Mouse (Mus musculus): Measurements from ENCODE around the gene Fam240b.

Gene Fam240b

DNA sequence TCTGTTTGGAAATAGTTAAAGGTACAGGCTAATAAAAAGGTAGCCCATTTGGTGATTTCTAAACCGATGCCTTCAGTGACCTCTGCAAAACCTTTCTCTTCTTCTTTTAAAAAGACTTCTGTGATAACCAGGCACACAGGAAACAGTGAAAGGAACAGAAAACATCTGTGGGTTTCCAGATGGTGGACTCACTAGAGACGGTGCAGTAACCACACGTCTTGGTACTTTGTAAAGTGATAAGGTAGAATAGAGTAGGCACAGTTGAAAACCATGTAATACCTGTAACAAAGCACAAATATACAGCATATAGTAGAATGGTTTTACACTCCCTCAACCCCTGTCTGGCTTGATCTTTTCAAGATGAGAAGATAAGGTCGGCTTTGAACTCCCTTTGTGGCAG lies 57.0 kb downstream of the Fam240b start:
- no peak for DNase-seq (ENCODE audit: low read depth, low spot score)

DNA sequence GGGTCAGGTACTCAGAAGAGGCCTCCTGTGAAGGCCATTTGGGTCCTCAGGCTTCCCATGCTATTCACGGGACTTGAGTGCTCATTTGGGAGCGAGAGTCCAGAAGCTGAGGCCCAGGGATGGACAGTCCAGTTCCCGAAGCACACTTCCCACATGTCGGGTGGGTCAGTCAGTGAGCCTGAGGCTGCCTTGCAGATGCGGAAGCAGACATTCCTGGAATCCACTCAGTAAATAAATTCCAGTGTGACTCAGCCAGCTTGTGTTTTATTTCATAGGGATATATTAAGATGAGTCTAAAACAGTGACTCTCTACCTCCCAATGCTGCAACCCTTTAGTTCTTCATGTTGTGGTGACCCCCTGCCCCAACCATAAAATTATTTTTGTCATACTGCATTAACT lies 58.1 kb downstream of the Fam240b start:
- no peak for DNase-seq (ENCODE audit: low read depth, low spot score)

DNA sequence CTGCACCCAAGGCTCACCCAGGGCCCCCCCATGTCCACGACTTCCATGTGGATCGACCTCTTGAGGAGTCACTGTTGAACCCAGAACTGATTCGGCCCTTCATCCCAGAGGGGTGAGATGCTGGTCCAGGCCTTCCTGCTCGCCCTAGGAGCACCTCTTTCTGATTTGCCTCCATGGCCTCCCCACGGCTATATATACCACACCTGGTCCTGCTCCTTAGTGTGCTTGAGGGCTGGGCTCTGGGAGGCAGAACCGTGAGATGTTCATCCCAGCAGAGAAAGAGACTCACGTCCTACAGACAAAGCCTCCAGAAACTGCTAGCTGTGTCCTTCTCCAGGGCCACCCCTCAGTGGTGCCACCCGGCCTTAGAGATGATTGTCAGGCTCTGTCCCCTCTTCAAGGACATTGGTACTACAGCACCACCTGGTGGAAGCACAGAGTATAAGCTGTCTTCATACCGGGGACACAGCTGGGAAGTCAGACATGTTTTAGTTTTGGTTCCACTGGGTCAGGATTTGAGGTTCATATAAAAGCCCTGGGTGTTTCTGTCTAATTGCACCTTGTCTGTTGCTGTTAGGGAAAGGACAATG lies 58.6 kb downstream of the Fam240b start:
- DNase-seq (ENCODE audit: low read depth, low spot score): peak; percentile 66

DNA sequence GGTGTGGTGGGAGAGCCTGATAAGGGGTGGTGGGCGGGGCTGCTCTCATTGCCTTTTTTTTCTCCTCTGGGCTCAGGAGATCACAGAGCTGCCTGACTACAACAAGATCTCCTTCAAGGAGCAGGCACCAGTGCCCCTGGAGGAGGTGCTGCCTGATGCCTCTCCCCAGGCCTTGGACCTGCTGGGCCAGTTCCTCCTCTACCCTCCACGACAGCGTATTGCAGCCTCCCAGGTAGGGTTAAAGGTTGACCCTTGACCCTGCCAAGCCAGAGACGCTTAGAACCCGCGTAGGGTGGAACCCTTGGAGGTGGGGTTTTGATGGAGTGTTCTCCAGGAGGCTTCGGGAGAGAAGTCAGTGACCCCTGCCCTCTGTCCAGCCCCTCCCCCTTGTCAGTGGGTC lies 59.8 kb downstream of the Fam240b start:
- no peak for DNase-seq (ENCODE audit: low read depth, low spot score)

DNA sequence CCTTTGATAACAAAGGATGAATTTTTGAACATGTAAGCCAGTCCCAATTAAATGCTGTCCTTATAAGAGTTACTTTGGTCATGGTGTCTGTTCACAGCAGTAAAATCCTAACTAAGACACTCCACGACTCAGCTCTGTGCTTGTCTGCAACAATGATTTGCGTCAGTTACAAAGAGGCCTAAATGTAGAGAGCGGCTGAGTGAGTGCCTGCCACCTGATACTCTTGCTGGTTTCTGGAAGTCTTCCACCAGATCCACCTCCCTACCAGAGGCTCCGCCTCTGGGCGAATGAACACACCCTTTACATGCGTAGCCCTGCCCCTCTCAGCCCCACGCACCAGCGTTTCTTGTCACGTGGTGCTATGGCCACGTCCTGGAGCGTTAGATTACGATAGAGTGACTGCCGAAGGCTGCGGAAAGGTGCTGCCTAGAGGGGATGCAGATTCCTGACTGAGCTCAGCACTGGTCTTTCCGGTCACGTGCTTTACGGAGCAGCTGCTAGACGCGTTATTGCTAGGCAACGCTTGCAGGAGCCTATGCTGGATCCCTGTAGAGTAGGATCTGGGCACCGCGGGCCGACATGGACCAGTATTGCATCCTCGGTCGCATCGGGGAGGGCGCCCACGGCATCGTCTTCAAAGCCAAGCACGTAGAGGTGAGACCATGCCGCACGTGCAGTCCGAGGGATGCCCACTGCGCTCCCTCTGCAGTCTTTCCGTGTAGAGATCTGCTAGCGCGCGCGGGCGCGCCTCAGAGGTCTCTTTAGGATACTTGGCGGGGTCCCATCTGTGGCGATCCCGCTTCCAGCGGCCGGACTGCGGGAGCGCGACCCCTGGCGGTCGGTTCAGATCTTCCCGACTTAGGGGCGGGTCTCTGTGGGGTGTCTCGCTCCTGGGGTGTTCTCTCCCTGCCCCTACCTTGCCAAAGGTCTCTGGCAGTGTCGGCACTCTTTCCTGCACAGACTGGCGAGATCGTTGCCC lies 65.3 kb downstream of the Fam240b start, which contains the start of gene Cdk20:
Cdk20 (plus strand) TSS at position 298 of the 979 bp plus-strand sequence.
- peak; percentile 93 for DNase-seq (ENCODE audit: low read depth, low spot score)
